Mouse (Mus musculus): ENCODE measurements around the gene Egfl6. TPM values are rescaled to one million over a fixed set of nuclear protein-coding genes. Genes with fewer than 3 reads are reported as not detected.

Gene Egfl6
- total and polyA plus RNA-seq, 2 experiments from 2014 or later: 5.1 to 5.4 TPM

DNA sequence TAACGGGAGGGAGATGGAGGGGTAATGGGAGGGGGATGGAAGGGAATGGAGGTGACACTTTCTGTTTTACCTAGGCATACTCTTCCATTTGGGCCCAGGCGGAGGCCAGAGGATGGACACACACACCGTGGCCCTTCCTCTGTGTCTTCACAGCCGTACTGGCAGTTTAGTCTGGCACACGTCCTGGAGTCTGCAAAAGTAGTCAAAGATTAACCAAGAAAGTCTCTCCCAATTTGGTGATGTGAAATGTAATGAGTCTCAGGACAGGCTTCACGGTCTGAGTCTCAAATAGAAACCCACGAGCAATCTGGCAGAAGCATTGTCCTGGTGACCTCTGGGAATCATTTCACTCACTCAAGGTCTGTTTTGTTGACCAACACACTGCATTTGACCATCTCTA is 33.2 kb downstream of the Egfl6 start:
- Histone ChIP-seq H3K4me1 (ENCODE audit: insufficient read depth, low read length) (no peaks in the 10 kb centered on the region), H3K9me3 (ENCODE audit: low read length) (no peaks in the 10 kb centered on the region), H3K4me2 (ENCODE audit: low read depth, low read length) (no peak overlapping the region), H3K27me3 (ENCODE audit: insufficient read depth, low read length) (no peaks in the 10 kb centered on the region), H3K27ac (no peak overlapping the region), H3K36me3 (ENCODE audit: insufficient read depth, low read length) (no peaks in the 10 kb centered on the region), H3K4me3 (ENCODE audit: low read length) (no peak overlapping the region), H3K9ac (replicated peaks; ENCODE audit: low read length) (no peak overlapping the region)
- WGBS: 88% methylated on average over 7 of the region's 7 CpGs
- no peak for DNase-seq (ENCODE audit: low spot score)
- TF ChIP-seq CTCF (IDR thresholded peaks at IDR 0.05; ENCODE audit: low read depth): no peak
- ATAC-seq: no peak

DNA sequence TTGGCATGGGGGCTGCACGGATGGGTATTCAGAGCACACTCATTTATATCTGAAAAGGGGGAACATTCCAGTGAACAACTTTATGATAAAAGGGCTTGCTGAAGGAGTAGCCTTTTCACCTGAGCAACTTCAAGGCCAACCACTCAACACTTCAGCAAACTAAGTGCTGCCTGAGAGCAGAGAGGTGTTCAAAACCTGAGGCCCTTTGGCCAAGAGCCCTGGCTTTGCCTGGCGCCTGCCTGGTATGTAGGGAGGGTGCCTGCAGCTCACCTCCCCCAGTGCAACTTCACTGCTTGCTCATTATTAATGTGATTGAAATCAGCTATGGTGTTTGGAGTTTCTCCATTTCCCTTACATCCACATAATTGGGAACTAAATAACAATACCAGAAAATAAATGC is 39.0 kb downstream of the Egfl6 start:
- 76% methylated on average over 2 of the region's 2 CpGs for WGBS
- Histone ChIP-seq H3K4me2 (ENCODE audit: low read depth, low read length) (no peak overlapping the region), H3K27ac (no peak overlapping the region), H3K9me3 (ENCODE audit: low read length) (no peaks in the 10 kb centered on the region), H3K27me3 (ENCODE audit: insufficient read depth, low read length) (no peaks in the 10 kb centered on the region), H3K4me1 (ENCODE audit: insufficient read depth, low read length) (no peaks in the 10 kb centered on the region), H3K9ac (replicated peaks; ENCODE audit: low read length) (no peak overlapping the region), H3K36me3 (ENCODE audit: insufficient read depth, low read length) (no peaks in the 10 kb centered on the region), H3K4me3 (ENCODE audit: low read length) (no peak overlapping the region)
- no peak for TF ChIP-seq CTCF (IDR thresholded peaks at IDR 0.05; ENCODE audit: low read depth)
- ATAC-seq: no peak
- no peak for DNase-seq (ENCODE audit: low spot score)

DNA sequence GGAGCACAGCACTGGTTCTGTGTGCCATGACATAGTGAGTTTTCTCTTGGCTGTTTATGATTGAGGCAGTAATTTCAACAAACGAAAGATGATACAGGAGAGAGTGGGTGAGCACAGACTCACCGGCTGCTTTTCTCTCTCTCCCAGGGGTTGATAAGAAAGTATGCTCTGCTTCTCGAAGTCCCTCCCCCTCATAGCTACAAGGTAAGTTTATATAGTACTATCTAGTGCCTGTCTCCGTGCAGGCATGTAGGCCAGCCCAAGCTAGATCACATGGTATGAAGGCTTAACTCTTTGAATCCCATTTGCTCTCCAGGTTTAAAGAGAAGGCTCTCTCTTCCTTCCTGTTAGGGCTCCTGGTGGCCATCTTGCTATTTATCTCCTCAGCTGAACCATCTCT is 50.4 kb downstream of the Egfl6 start:
- WGBS: 63% methylated on average over 4 of the region's 4 CpGs
- no peak for TF ChIP-seq CTCF (IDR thresholded peaks at IDR 0.05; ENCODE audit: low read depth)
- Histone ChIP-seq H3K4me3 (ENCODE audit: low read length) (no peak overlapping the region), H3K9me3 (ENCODE audit: low read length) (no peaks in the 10 kb centered on the region), H3K36me3 (ENCODE audit: insufficient read depth, low read length) (no peaks in the 10 kb centered on the region), H3K27ac (no peak overlapping the region), H3K27me3 (ENCODE audit: insufficient read depth, low read length) (no peaks in the 10 kb centered on the region; the same call in 1 of the 2 replicates), H3K4me2 (ENCODE audit: low read depth, low read length) (no peak overlapping the region), H3K4me1 (ENCODE audit: insufficient read depth, low read length) (no peaks in the 10 kb centered on the region), H3K9ac (replicated peaks; ENCODE audit: low read length) (no peak overlapping the region)
- ATAC-seq (no peak), DNase-seq (ENCODE audit: low spot score) (no peak)

GRCm38 (mm10) chrX:166533432-166533831 is 52.1 kb downstream of the Egfl6 start:
- no peak for ATAC-seq
- Histone ChIP-seq H3K4me2 (ENCODE audit: low read depth, low read length) (no peak overlapping the region), H3K27ac (no peak overlapping the region), H3K4me3 (ENCODE audit: low read length) (no peak overlapping the region), H3K9me3 (ENCODE audit: low read length) (no peaks in the 10 kb centered on the region), H3K36me3 (ENCODE audit: insufficient read depth, low read length) (no peaks in the 10 kb centered on the region), H3K27me3 (ENCODE audit: insufficient read depth, low read length) (no peaks in the 10 kb centered on the region; the same call in 1 of the 2 replicates), H3K9ac (replicated peaks; ENCODE audit: low read length) (no peak overlapping the region), H3K4me1 (ENCODE audit: insufficient read depth, low read length) (no peaks in the 10 kb centered on the region)
- DNase-seq (ENCODE audit: low spot score): no peak
- WGBS: 86% methylated on average over 4 of the region's 4 CpGs
- no peak for TF ChIP-seq CTCF (IDR thresholded peaks at IDR 0.05; ENCODE audit: low read depth)

GRCm38 (mm10) chrX:166531671-166532070 is 53.8 kb downstream of the Egfl6 start:
- no peak overlapping the region for H3K4me3 ChIP-seq (ENCODE audit: low read length)
- H3K27me3 ChIP-seq (ENCODE audit: insufficient read depth, low read length): no peaks in the 10 kb centered on the region; the same call in 1 of the 2 replicates
- no peak overlapping the region for H3K27ac ChIP-seq
- no peak for ATAC-seq
- no peak overlapping the region for H3K4me2 ChIP-seq (ENCODE audit: low read depth, low read length)
- H3K9me3 ChIP-seq (ENCODE audit: low read length): no peaks in the 10 kb centered on the region
- no peak overlapping the region for H3K9ac ChIP-seq (replicated peaks; ENCODE audit: low read length)
- H3K4me1 ChIP-seq (ENCODE audit: insufficient read depth, low read length): no peaks in the 10 kb centered on the region
- no peaks in the 10 kb centered on the region for H3K36me3 ChIP-seq (ENCODE audit: insufficient read depth, low read length)
- 61% methylated on average over 6 of the region's 6 CpGs for WGBS
- DNase-seq (ENCODE audit: low spot score): no peak
- TF ChIP-seq CTCF (IDR thresholded peaks at IDR 0.05; ENCODE audit: low read depth): no peak

DNA sequence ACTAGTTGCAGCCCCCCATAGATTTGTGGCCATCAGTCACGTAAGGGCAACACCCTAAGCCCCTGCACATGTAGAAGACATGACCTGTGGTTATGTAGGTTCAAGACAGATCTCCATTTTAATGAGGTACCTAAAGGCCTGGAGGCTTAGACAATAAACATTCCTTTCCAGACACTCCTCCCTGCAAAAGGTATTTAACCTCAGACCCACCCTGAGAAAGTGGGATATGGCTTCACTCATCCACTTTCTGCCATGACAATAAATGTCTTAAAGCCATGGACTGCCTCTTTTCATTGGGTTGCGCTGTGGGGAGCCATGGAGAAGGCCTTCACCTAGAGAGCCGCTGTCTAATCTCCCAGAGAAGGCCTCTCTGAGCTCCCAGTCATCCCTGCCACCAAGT is 57.4 kb downstream of the Egfl6 start:
- DNase-seq (ENCODE audit: low spot score) (no peak), ATAC-seq (no peak)
- no peak overlapping the region for H3K27ac ChIP-seq
- H3K27me3 ChIP-seq (ENCODE audit: insufficient read depth, low read length): no peaks in the 10 kb centered on the region
- H3K9me3 ChIP-seq (ENCODE audit: low read length): no peaks in the 10 kb centered on the region
- no peaks in the 10 kb centered on the region for H3K36me3 ChIP-seq (ENCODE audit: insufficient read depth, low read length)
- H3K4me3 ChIP-seq (ENCODE audit: low read length): no peak overlapping the region
- no peak overlapping the region for H3K9ac ChIP-seq (replicated peaks; ENCODE audit: low read length)
- no peaks in the 10 kb centered on the region for H3K4me1 ChIP-seq (ENCODE audit: insufficient read depth, low read length)
- WGBS: 81% methylated on average over 3 of the region's 3 CpGs
- H3K4me2 ChIP-seq (ENCODE audit: low read depth, low read length): no peak overlapping the region
- no peak for TF ChIP-seq CTCF (IDR thresholded peaks at IDR 0.05; ENCODE audit: low read depth)

- no peaks in the 10 kb centered on the region for H3K4me1 ChIP-seq (ENCODE audit: insufficient read depth, low read length)
- TF ChIP-seq CTCF (IDR thresholded peaks at IDR 0.05; ENCODE audit: low read depth): no peak
- no peak for DNase-seq (ENCODE audit: low spot score)
- H3K9ac ChIP-seq (replicated peaks; ENCODE audit: low read length): no peak overlapping the region
- 88% methylated on average over 2 of the region's 2 CpGs for WGBS
- H3K27me3 ChIP-seq (ENCODE audit: insufficient read depth, low read length): no peaks in the 10 kb centered on the region
- H3K9me3 ChIP-seq (ENCODE audit: low read length): no peaks in the 10 kb centered on the region
- H3K4me3 ChIP-seq (ENCODE audit: low read length): no peak overlapping the region
- no peak overlapping the region for H3K27ac ChIP-seq
- no peak overlapping the region for H3K4me2 ChIP-seq (ENCODE audit: low read depth, low read length)
- no peak for ATAC-seq
- H3K36me3 ChIP-seq (ENCODE audit: insufficient read depth, low read length): no peaks in the 10 kb centered on the region
Measured at GRCm38 (mm10) chrX:166525637-166526315, 59.7 kb downstream of the Egfl6 start.

Data from hindbrain, postnatal 0 days (tissue).